Mouse (Mus musculus): ENCODE data around the gene Arhgef2.

The Arhgef2 gene

GRCm38 (mm10) chr3:88620146-88620991, 14.6 kb downstream of the Arhgef2 start:
- no peak for DNase-seq (ENCODE audit: low read depth, low spot score)

- DNase-seq (ENCODE audit: low read depth, low spot score), result no peak
Observed at GRCm38 (mm10) chr3:88620992-88621536, 15.3 kb downstream of the Arhgef2 start.

GRCm38 (mm10) chr3:88621537-88622112, 15.9 kb downstream of the Arhgef2 start:
- no peak for DNase-seq (ENCODE audit: low read depth, low spot score)

GRCm38 (mm10) chr3:88622113-88622940, 16.6 kb downstream of the Arhgef2 start:
- no peak for DNase-seq (ENCODE audit: low read depth, low spot score)

- no peak for DNase-seq (ENCODE audit: low read depth, low spot score)
Observed at GRCm38 (mm10) chr3:88622941-88623345, 17.2 kb downstream of the Arhgef2 start.

GRCm38 (mm10) chr3:88623346-88624135, 17.8 kb downstream of the Arhgef2 start:
- no peak for DNase-seq (ENCODE audit: low read depth, low spot score)

GRCm38 (mm10) chr3:88624324-88624723, 18.6 kb downstream of the Arhgef2 start:
- DNase-seq (ENCODE audit: low read depth, low spot score), result no peak

- no peak for DNase-seq (ENCODE audit: low read depth, low spot score)
Observed at GRCm38 (mm10) chr3:88624951-88625350, 19.2 kb downstream of the Arhgef2 start.

GRCm38 (mm10) chr3:88625531-88625930, 19.8 kb downstream of the Arhgef2 start:
- DNase-seq (ENCODE audit: low read depth, low spot score), result no peak

- no peak for DNase-seq (ENCODE audit: low read depth, low spot score)
Observed at GRCm38 (mm10) chr3:88626316-88626715, 20.6 kb downstream of the Arhgef2 start.

- DNase-seq (ENCODE audit: low read depth, low spot score), result no peak
Observed at GRCm38 (mm10) chr3:88627114-88627513, 21.3 kb downstream of the Arhgef2 start.

GRCm38 (mm10) chr3:88627535-88627934, 21.8 kb downstream of the Arhgef2 start:
- no peak for DNase-seq (ENCODE audit: low read depth, low spot score)

GRCm38 (mm10) chr3:88628766-88629165, 23.0 kb downstream of the Arhgef2 start:
- no peak for DNase-seq (ENCODE audit: low read depth, low spot score)

- no peak for DNase-seq (ENCODE audit: low read depth, low spot score)
Observed at GRCm38 (mm10) chr3:88629244-88629643, 23.5 kb downstream of the Arhgef2 start.

- no peak for DNase-seq (ENCODE audit: low read depth, low spot score)
Observed at GRCm38 (mm10) chr3:88630018-88630417, 24.3 kb downstream of the Arhgef2 start.

GRCm38 (mm10) chr3:88630849-88631341, 25.1 kb downstream of the Arhgef2 start:
- DNase-seq (ENCODE audit: low read depth, low spot score), result no peak

GRCm38 (mm10) chr3:88631921-88632587, 26.3 kb downstream of the Arhgef2 start:
- no peak for DNase-seq (ENCODE audit: low read depth, low spot score)

GRCm38 (mm10) chr3:88633056-88633455, 27.3 kb downstream of the Arhgef2 start:
- no peak for DNase-seq (ENCODE audit: low read depth, low spot score)

GRCm38 (mm10) chr3:88635506-88636275, 29.9 kb downstream of the Arhgef2 start:
- no peak for DNase-seq (ENCODE audit: low read depth, low spot score)

GRCm38 (mm10) chr3:88636555-88636986, 30.8 kb downstream of the Arhgef2 start:
- no peak for DNase-seq (ENCODE audit: low read depth, low spot score)

Measured in WW6 (cell line).